Mouse (Mus musculus) midbrain, embryonic 15.5 days (tissue): ENCODE data around the gene Dcaf15. TPM values are rescaled to one million over a fixed set of nuclear protein-coding genes. Genes with fewer than 3 reads are reported as not detected.
A peak's percentile ranks its signal among the peaks of the same experiment; 100 is the strongest.

Source experiments
- ATAC-seq: fragments of 200-750 bp; cut with Nextera tagmentation; replicated peaks from 2 replicates; pipeline ENCODE4 v1.8.0; 2017; ENCODE audit warnings: moderate TSS enrichment
- H3K27ac ChIP-seq: fragments of 300-500 bp; sonication (generic); 2 replicates; pipeline ENCODE4 v1.5.1; 2015; ENCODE audit warnings: mild to moderate bottlenecking, inconsistent platforms
- H3K27me3 ChIP-seq: fragments of 300-500 bp; sonication (generic); replicated peaks from 2 replicates; pipeline ENCODE4 v1.6.1; 2015; ENCODE audit warnings: inconsistent platforms
- H3K36me3 ChIP-seq: fragments of 300-500 bp; sonication (generic); replicated peaks from 2 replicates; pipeline ENCODE4 v1.6.1; 2015; ENCODE audit warnings: inconsistent platforms
- H3K4me1 ChIP-seq: fragments of 300-500 bp; sonication (generic); 2 replicates; pipeline ENCODE4 v1.6.1; 2015; ENCODE audit warnings: inconsistent platforms
- H3K4me2 ChIP-seq: fragments of 300-500 bp; sonication (generic); 2 replicates; pipeline ENCODE4 v1.6.1; 2015; ENCODE audit warnings: inconsistent platforms, mild to moderate bottlenecking, moderate library complexity
- H3K4me3 ChIP-seq: fragments of 300-500 bp; sonication (generic); 2 replicates; pipeline ENCODE4 v1.5.1; 2015; ENCODE audit warnings: mild to moderate bottlenecking, inconsistent platforms
- H3K9ac ChIP-seq: fragments of 300-500 bp; sonication (generic); 2 replicates; pipeline ENCODE4 v1.6.1; 2015; ENCODE audit warnings: mild to moderate bottlenecking, inconsistent platforms
- H3K9me3 ChIP-seq: fragments of 300-500 bp; sonication (generic); 2 replicates; pipeline ENCODE4 v1.6.1; 2016; ENCODE audit warnings: inconsistent platforms
- WGBS: fragments of 180-500 bp; shearing (Covaris S2); methylation state at CpG from one replicate; pipeline ENCODE4 v1.1.7; 2015; ENCODE audit warnings: mixed read lengths; 5-methylcytosine and 5-hydroxymethylcytosine counted together
- polyA plus RNA-seq: library from polyadenylated mRNA; unstranded; fragments of >200 nt; fragmentation: Nextera tagmentation; extraction: Ambion mirVana; gene quantifications from 2 replicates; pipeline ENCODE4 v1.2.1, GENCODE M21; 2015

The Dcaf15 gene
- polyA plus RNA-seq, 1 experiment from 2014 or later, result 26.3 TPM

DNA sequence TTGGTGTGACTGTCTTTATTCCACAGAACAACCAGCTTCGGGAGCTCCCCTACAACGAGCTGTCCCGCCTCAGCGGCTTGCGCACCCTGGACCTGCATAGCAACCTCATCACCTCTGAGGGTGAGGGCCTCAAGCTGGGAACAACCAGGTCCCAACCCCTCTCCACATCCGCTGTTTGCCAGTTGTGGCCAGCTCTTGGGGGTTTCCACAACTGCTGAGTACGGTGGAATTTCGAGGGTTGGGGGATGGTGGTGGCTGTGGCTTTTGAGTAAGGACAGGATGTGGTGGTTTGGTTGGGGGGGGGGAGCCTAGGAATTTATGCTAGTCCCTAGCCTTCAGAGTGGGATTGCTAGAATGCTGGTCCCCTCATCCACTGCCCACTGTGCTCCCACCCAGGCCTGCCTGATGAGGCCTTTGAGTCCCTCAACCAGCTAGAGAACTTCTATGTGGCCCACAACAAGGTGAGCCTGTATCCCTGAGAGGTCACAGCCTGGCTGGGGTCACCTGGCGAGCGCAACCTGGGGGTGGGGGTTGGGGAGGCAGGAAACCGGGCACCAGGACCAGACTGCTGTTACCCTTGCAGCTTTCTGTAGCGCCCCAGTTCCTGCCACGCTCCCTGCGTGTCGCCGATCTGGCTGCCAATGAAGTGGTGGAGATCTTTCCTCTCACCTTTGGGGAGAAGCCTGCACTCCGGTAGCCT is 22.8 kb upstream of the Dcaf15 start:
- ATAC-seq, result no peak
- Histone ChIP-seq H3K36me3 (0 out of 2 replicates have a peak, but pooled peaks cover 7% of the 10 kb centered on the region), H3K4me2 (no peak overlapping the region), H3K4me1 (peaks cover 5% of the 10 kb centered on the region; the same call in 1 of the 2 replicates), H3K9me3 (no peaks in the 10 kb centered on the region), H3K27ac (no peak overlapping the region), H3K9ac (no peak overlapping the region), H3K4me3 (no peak overlapping the region), H3K27me3 (no peaks in the 10 kb centered on the region)
- 75% methylated on average over 17 of the region's 17 CpGs for WGBS

- 66% methylated on average over 2 of the region's 2 CpGs for WGBS
- H3K27me3 ChIP-seq, result no peaks in the 10 kb centered on the region
- peaks cover 5% of the 10 kb centered on the region; the same call in 1 of the 2 replicates for H3K4me1 ChIP-seq
- no peaks in the 10 kb centered on the region for H3K9me3 ChIP-seq
- no peak for ATAC-seq
- no peak overlapping the region for H3K4me2 ChIP-seq
- no peak overlapping the region for H3K27ac ChIP-seq
- H3K36me3 ChIP-seq, result 0 out of 2 replicates have a peak, but pooled peaks cover 1% of the 10 kb centered on the region
- H3K4me3 ChIP-seq, result no peak overlapping the region
- H3K9ac ChIP-seq, result no peak overlapping the region
Measured at GRCm38 (mm10) chr8:84126742-84127141, 22.2 kb upstream of the Dcaf15 start.

DNA sequence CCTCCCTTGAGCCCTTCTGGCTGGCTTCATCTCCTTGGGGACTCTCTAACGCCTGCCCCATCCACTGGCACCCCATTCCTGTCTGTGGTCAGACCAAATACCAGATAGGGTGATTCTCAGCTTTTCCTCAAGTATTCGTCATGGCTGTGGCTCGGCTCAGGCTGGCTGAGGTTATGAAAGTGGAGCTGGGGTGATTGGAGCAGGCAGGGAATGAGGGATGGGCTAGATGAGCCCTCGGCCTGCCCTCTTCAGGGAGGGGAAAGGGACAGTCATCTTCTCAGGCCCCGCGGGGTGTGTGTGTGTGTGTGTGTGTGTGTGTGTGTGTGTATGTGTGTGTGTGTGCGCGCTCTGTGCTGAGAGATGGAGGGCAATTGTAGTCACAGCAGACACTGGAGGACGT is 21.1 kb upstream of the Dcaf15 start, which contains the start of gene Podnl1:
Podnl1 (plus strand) TSS at position 334 of the 400 bp plus-strand sequence.
- Histone ChIP-seq H3K9ac (no peak within 1 kb of the TSS), H3K4me3 (no peak within 1 kb of the TSS), H3K36me3 (no peaks in the 10 kb centered on the region), H3K4me1 (peaks cover 1% of the 10 kb centered on the region; the same call in 1 of the 2 replicates), H3K27ac (no peak within 1 kb of the TSS), H3K9me3 (no peaks in the 10 kb centered on the region), H3K27me3 (no peaks in the 10 kb centered on the region), H3K4me2 (no peak within 1 kb of the TSS)
- ATAC-seq, result no peak
- 63% methylated on average over 9 of the region's 9 CpGs for WGBS

- H3K9ac ChIP-seq, result no peak overlapping the region
- WGBS, result 83% methylated on average over 3 of the region's 3 CpGs
- ATAC-seq, result no peak
- H3K4me1 ChIP-seq, result no peaks in the 10 kb centered on the region
- H3K9me3 ChIP-seq, result no peaks in the 10 kb centered on the region
- no peaks in the 10 kb centered on the region for H3K36me3 ChIP-seq
- no peaks in the 10 kb centered on the region for H3K27me3 ChIP-seq
- H3K4me3 ChIP-seq, result no peak overlapping the region
- H3K27ac ChIP-seq, result no peak overlapping the region
- no peak overlapping the region for H3K4me2 ChIP-seq
Measured at GRCm38 (mm10) chr8:84122151-84122550, 17.6 kb upstream of the Dcaf15 start.

- Histone ChIP-seq H3K9me3 (no peaks in the 10 kb centered on the region), H3K9ac (no peak overlapping the region), H3K4me1 (no peaks in the 10 kb centered on the region), H3K4me2 (no peak overlapping the region), H3K27ac (no peak overlapping the region), H3K27me3 (no peaks in the 10 kb centered on the region), H3K4me3 (no peak overlapping the region), H3K36me3 (no peaks in the 10 kb centered on the region)
- 78% methylated on average over 6 of the region's 6 CpGs for WGBS
- ATAC-seq, result no peak
Measured at GRCm38 (mm10) chr8:84115646-84116045, 11.1 kb upstream of the Dcaf15 start.

DNA sequence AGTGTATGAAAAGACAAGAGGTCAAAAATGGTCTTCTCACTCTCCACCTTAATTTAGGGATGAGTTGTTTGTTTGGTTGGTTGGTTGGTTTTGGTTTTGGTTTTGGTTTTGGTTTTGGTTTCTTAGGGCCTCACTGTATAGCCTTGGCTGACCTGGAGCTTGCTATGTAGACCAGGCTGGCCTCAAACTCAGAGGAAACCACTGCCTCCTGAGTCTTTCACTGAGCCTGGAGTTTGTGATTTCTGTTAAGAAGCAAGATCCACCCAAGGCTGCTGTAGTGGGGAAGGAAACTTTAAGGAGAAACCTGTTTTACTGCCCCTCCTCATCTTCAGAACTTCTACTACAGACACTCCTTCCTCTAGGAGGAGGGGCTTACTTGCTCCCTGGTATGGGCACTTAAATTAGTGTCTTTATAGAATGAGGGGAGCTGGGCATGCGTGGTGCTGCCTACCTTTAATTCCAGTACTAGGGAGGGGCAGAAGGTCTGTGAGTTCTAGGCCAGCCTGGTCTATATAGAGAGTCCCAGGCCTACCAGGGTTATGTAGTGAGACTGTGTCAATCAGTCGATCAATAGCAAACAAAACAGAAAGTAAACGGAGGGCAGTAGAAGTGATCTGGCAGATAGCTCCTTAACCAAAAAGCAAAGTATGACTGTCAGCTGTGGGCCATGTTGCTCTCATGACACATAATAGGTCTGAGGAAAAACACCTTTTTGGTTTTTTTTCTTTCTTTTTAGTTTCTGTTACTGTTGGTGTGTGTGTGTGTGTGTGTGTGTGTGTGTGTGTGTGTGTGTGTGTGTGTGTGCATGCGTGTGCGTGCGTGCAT is 1.9 kb upstream of the Dcaf15 start:
- peaks cover 25% of the 10 kb centered on the region for H3K4me1 ChIP-seq
- H3K27ac ChIP-seq, result no peak overlapping the region
- H3K4me2 ChIP-seq, result no peak overlapping the region
- H3K9ac ChIP-seq, result no peak overlapping the region
- no peak overlapping the region for H3K4me3 ChIP-seq
- ATAC-seq, result no peak
- H3K27me3 ChIP-seq, result no peaks in the 10 kb centered on the region
- H3K9me3 ChIP-seq, result no peaks in the 10 kb centered on the region
- 96% methylated on average over 6 of the region's 6 CpGs for WGBS
- peaks cover 4% of the 10 kb centered on the region; the same call in 1 of the 2 replicates for H3K36me3 ChIP-seq

GRCm38 (mm10) chr8:84105676-84106075 is 1.1 kb upstream of the Dcaf15 start:
- WGBS, result 85% methylated on average over 2 of the region's 2 CpGs
- no peak for ATAC-seq
- H3K36me3 ChIP-seq, result peaks cover 4% of the 10 kb centered on the region; the same call in 1 of the 2 replicates
- H3K9me3 ChIP-seq, result no peaks in the 10 kb centered on the region
- H3K4me1 ChIP-seq, result peaks cover 29% of the 10 kb centered on the region
- H3K4me2 ChIP-seq, result no peak overlapping the region
- H3K9ac ChIP-seq, result no peak overlapping the region
- H3K27me3 ChIP-seq, result no peaks in the 10 kb centered on the region
- H3K27ac ChIP-seq, result peak overlapping the region; percentile 79; the same call in 1 of the 2 replicates
- H3K4me3 ChIP-seq, result no peak overlapping the region

DNA sequence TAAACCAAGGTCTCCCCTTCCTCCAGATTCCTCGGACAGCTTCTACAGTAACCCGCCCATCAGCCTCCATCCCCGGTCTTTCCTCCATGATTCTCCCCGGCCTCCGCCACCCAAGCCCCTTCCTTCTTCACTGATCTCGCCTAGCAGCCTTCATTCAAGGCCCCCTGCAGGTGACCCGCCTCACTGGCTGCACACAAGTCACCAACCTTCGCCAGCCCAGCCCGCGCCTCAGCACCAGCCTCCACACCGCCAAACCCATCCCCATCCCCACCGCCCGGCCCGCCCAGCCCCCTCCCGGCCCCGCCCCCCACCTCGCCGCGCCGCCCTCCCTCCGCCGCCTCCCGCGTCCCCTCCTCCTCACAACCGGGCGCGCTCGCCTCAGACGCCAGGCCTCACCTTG is 347 bp downstream of the Dcaf15 start:
- Histone ChIP-seq H3K36me3 (peaks cover 4% of the 10 kb centered on the region; the same call in 1 of the 2 replicates), H3K4me1 (peaks cover 29% of the 10 kb centered on the region), H3K27me3 (no peaks in the 10 kb centered on the region), H3K27ac (peak overlapping the region; percentile 93), H3K4me2 (peak overlapping the region; percentile 67), H3K9me3 (no peaks in the 10 kb centered on the region), H3K4me3 (peak overlapping the region; percentile 56), H3K9ac (peak overlapping the region; percentile 62)
- ATAC-seq, result peak; percentile 85
- WGBS, result under 1% methylated on average over 20 of the region's 29 CpGs

DNA sequence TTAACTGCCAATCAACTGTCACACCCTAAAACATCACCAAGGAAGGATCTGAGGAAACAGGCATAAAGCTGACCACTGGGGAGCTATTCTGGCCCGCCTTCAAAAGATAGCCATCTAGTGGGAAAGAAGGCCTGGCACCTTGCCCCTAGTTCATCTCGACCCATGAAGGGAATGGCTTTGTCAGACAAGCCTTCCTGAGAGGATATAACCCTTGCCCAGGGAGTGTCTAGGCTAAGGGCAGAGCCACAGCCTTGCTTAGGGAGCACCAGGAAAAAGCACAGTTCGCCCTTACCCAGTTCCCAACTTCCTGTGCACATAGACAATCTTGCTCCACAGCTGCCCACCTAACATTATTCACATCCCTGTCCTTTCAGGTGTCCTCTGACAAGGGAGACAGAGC is 967 bp downstream of the Dcaf15 start:
- peak overlapping the region; percentile 67 for H3K4me2 ChIP-seq
- H3K36me3 ChIP-seq, result peaks cover 6% of the 10 kb centered on the region; the same call in 1 of the 2 replicates
- H3K4me1 ChIP-seq, result peaks cover 29% of the 10 kb centered on the region
- no peaks in the 10 kb centered on the region for H3K9me3 ChIP-seq
- peak overlapping the region; percentile 93 for H3K27ac ChIP-seq
- 28% methylated on average over 3 of the region's 3 CpGs for WGBS
- no peaks in the 10 kb centered on the region for H3K27me3 ChIP-seq
- H3K4me3 ChIP-seq, result peak overlapping the region; percentile 56
- peak overlapping the region; percentile 62 for H3K9ac ChIP-seq
- ATAC-seq, result no peak

GRCm38 (mm10) chr8:84101476-84102270 is 2.9 kb downstream of the Dcaf15 start:
- Histone ChIP-seq H3K4me1 (peaks cover 29% of the 10 kb centered on the region), H3K4me3 (no peak overlapping the region), H3K36me3 (peaks cover 12% of the 10 kb centered on the region; the same call in 1 of the 2 replicates), H3K27ac (no peak overlapping the region), H3K9ac (no peak overlapping the region), H3K27me3 (no peaks in the 10 kb centered on the region), H3K9me3 (no peaks in the 10 kb centered on the region), H3K4me2 (no peak overlapping the region)
- no peak for ATAC-seq
- 93% methylated on average over 25 of the region's 25 CpGs for WGBS

DNA sequence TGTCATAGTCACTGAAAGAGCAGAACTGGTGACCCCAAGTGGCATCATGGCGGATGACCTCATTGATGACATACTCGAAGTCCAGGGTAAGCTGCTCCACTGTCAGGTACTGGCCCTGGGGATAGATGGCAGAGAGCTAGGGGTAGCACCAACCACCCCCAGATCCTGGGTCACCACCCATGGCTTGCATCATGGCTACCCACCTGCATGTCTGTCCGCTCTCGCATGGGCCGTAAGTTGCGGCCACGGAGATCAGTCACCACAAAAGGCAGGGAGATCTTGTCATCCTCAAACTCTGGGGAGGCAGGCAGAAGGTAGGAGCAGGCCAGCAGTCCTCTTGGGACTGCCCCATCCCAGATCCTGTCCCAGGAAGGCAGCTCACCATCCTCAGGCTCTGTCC is 6.2 kb downstream of the Dcaf15 start:
- 96% methylated on average over 7 of the region's 7 CpGs for WGBS
- no peak for ATAC-seq

GRCm38 (mm10) chr8:84096061-84096460 is 8.5 kb downstream of the Dcaf15 start:
- Histone ChIP-seq H3K27me3 (no peaks in the 10 kb centered on the region), H3K4me2 (no peak overlapping the region), H3K36me3 (peaks cover 47% of the 10 kb centered on the region), H3K4me3 (no peak overlapping the region), H3K27ac (no peak overlapping the region), H3K9ac (no peak overlapping the region), H3K4me1 (0 out of 2 replicates have a peak, but pooled peaks cover under 1% of the 10 kb centered on the region), H3K9me3 (no peaks in the 10 kb centered on the region)
- ATAC-seq, result no peak
- 71% methylated on average over 8 of the region's 8 CpGs for WGBS

More for the DNA sequence above, 6.2 kb downstream of the Dcaf15 start:
- H3K4me3 ChIP-seq, result no peak overlapping the region
- no peak overlapping the region for H3K4me2 ChIP-seq
- peaks cover 29% of the 10 kb centered on the region; the same call in 1 of the 2 replicates for H3K36me3 ChIP-seq
- no peaks in the 10 kb centered on the region for H3K27me3 ChIP-seq
- peaks cover 23% of the 10 kb centered on the region for H3K4me1 ChIP-seq
- no peaks in the 10 kb centered on the region for H3K9me3 ChIP-seq
- no peak overlapping the region for H3K27ac ChIP-seq
- no peak overlapping the region for H3K9ac ChIP-seq
